Mouse (Mus musculus): ENCODE results near the gene Cdon.

Gene Cdon

DNA sequence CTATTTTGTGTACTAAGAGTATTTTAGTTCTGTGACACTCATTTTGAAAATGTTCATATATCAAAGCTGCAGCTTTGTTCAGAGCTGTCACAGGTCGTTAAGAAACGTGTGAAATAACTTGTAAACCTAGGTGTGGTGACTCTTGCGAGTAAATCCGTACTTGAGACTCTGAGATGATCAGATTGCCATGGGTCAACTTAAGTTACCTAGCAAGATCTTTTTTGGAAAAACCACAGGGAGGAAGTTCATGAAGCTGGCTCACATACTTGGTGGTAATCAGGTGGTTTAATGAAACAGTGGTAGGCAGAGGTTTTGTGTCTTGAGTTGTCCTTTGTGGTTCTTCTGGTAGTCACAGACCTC, 72.8 kb downstream of the Cdon start:
- CTCF ChIA-PET: no interaction called here

DNA sequence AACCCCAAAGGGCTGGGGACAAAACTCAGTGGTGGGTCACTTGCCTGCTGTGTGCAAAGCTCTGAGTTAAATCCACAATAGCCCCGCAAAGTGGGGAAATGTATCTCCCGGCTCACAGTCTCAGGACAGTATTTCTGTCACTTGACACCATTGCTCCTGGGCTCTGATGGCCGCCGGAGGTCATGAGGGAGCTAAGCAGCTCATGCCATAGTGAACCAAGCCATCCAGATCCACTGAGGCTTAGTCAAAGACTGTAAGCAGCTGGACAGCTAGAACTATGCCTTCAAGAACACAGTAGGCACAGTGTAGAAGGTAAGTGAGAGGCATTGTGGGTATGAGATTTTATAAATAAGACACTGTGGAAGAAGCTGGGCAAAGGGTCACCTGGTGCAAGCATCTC, 74.0 kb downstream of the Cdon start:
- CTCF ChIA-PET: no interaction called here

DNA sequence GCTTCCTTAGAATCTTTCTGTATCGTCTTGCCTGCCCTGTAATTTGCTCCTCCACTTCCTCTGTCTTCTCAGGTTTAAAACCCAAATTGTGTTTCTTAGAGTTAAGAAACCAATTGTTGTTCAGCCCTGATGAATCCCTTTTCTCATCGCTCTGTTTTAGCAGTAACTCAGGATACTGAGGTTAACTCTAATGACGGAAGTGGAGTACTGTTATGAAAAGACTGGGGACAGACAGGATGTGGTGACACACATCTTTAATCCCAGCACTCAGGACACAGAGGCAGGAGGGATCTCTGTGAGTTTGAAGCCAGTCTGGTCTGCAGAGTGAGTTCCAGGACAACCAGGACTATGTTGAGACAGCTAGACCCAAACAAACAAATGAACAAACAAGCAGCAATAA, 74.5 kb downstream of the Cdon start:
- CTCF ChIA-PET: no interaction called here

DNA sequence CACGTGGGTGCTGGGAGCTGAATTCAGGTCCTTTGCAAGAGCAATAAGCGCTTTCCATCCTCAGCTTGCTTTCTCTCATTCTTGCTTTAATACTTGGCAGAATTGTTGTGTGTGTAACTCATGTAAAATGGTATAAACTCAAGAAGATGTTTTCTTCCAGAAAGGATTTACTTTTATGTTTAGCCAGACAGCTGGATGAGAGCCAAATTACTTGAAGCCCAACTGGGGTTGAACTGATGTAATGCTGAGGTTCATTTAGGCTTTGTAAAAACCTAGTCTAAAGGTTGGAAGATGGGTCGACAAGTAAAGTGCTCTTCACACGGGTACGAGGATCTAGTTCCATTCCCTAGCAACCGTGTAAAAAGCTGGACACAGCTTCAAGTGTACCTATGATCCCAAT, 79.0 kb downstream of the Cdon start:
- CTCF ChIA-PET: no interaction called here

DNA sequence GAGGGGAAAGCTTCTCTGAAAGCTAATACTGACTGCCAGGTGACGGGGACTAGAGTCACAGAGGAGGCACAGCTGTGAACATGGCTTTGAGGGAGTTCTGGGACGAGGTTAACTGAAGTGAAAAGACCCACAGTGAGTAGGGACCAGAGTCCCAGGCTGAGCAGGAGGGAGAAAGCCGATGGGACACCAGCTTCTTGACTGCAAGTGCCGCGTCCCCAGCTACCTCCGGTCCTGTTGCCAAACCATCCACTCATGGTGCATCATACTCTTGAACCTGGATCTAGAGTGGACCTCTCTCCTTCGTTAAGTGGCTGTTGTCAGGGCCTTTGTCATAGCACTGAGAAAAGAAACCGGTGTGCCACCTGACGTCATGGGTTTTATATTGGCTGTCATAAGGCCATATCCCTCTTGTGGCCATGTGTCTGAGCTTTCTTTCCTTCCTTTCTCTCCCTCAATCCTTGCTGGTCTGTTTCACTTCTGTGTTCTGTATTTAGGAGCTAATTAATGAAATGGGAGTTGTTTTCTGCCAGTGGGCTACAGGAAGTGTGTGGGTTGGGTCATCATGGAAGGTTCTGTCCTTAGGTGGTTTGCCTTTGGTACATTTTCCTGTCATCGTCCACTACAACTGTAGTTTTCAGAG, 81.6 kb downstream of the Cdon start:
- CTCF ChIA-PET: no interaction called here

DNA sequence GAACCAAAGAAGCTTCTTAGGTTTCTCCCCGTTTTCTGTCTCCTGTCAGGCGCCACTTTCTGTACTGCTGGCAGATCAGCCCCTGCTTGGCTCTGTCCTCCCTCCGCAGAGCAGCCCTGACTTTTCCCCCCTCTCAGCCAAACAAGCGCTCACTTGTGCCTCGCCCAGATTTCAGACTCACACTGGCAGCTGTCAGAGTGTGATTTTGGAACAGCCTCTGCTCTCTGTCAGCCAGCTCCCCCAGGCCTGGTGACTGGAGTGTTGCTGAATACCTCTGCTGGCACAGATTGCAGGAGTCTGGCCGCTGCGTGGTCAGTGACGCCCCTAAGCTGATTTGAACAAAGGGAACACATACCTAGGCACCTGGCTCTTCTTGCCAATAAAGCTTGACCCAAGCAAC, 87.3 kb downstream of the Cdon start:
- CTCF ChIA-PET: no interaction called here

DNA sequence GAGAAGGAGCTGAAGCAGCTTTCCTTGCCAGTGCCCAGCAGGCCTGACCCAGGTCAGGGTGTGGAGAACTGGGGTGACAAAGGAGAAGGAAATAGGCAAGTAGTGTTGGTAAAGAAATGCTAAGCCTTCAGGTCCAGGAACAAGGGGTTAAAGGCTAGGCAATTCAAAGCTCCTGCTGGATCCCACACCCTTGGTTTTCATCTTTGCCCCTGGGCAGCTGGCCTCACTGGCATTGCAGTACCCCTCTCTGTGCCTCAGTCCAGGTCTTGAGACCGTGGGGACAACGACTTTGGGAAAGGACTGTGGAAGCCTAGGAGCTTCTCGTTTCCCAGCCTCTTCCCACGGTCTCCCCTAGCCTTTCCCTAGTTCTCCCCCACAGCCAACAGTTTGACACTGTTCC, 93.0 kb downstream of the Cdon start:
- CTCF ChIA-PET: no interaction called here

DNA sequence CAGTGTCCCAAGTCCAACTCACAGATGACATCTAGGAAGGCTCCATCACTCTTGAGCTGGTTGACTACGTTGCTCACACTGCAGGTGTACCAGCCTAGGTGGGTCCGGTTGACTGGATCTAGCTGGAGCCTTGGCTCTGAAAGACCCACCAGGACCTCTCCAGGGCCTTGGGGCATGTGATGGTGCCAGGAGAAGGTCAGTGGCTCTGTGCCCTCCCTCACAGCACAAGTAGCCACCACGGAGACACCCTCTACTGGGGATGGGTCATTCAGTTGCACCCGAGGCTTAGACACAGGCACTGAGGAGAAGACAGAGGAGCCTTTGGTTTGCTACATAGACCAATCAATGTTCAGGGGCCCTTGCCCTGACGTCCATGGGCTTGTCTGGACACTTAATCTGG, 95.3 kb downstream of the Cdon start:
- CTCF ChIA-PET: no interaction called here

DNA sequence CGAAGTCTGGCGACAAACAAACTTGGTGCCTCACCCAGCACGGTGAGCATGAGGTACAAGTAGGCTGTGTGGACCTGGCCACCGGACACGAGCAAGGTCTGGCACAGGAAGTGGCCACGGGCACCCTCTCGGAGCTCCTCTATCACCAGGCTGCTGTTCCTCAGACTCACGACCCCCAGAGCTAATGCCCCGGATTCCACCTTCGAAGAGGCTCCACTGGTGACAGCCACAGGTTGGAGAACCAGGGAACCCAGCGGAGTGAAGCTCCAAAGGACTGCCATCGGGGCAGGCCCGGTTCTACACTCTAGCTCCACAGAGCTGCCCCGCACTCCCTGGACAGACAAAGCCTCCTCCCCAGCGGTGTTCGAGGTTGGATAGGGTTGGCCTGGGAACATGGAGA, 95.8 kb downstream of the Cdon start:
- CTCF ChIA-PET: no interaction called here

DNA sequence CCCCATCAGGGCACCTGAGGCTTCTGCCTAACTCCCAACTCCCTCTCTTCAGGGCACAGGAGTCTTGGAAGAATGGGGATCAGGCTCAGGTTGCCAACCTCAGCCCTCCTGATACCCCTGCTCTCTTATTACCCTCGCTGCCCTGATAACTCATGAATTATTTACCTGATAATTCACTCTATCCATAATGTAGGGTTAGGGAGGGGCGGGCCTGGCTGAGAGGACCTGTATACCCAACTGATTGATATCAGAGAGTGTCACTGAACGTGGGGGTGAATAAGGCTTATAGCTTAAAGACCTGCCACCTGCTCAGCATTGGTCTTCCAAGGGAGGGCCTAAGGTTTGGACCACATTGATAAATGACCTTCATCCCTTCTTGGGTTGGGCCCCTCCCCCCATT, 97.2 kb downstream of the Cdon start, which contains the start of gene Gm1113:
Gene Gm1113 (minus strand): TSS at position 101 of the 400 bp plus-strand sequence.
- CTCF ChIA-PET: interaction anchor here (0.6 kb wide), 1 partner anchor 91 kb away, joined by 3 read pairs; no protein-coding TSS in a partner anchor

DNA sequence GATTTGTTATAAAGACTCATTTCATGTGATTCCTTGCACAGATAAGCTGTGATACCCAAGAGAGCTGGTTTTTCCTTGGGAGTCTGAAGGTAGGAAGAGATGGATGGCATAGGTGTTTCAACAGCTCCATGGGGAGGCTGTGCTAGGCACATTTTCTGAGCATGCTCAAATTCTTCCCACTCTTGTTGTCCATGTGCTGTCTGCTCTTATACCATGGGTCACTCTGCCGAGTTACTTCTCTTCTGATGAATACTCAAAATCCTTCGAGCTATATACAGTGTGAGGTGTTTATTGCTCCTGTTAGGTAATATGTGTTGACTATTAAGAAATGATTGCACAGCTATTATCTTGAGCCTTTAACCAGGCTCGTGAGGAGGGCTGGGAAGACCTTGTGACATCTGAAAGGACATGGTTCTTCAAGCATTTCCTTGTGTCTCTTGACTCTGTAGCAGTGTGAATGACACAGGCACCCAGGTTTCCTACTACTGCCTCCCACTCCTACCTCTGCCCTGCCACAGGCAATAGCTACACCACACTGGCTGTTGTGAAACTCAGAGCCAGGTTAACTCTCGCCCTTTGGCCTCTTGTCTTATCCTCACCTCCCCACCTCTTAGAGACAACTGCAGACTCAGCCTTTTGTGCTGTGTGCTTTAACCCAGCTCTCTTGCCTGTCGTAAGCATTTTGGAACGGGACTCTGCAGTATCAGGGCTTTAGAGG, 99.9 kb downstream of the Cdon start:
- CTCF ChIA-PET: no interaction called here

DNA sequence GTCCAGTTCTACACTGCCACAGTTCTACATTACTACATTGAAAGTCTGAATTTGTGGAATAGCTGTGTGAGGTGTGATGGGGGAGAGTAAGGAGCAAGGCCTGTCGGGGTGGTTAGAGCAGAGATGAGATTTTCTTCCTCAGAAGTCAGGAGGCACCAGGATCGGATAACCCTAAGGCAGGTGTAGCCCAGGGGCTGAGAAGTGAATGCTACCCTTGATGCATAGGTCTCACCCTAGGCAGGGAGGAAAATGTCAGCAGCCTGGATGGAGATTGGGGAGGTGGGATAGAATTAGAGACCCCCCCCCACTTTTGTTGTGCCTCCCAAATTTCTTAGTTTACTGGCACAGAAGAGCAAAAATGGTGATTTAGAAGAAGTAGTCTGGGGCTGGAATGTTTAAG, 101.3 kb downstream of the Cdon start:
- CTCF ChIA-PET: no interaction called here

DNA sequence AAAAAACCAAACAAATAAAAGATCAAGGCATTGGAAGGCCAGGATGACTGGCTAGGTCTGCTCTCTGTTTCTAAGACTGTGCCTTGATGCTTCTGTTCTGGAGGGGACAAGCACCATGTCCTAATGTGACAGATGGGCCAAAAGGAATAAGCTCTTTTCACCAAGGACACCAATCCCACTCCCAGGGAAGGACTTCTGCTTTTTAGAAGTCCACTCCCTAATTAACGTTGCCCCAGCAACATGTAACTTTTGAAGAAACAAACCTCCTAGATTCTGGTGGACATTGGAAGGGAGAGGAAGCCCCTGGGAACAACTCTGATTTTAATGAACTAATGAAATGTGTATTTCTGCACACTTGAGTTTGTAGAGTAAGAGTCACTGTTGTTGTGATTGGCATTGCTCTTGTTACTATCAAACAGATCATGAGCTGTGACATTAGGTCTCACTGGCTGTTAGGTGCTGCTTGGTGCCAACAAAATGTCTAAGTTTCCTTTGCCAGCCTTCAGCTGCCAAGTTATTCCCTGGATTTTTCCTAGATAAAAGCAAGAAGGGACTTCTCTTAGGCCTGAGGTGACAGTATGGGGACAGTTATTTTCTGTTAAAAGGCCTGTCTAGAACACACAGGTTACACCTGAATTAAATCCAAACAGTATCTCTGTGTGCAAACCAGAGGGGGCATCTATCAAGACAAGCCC, 102.0 kb downstream of the Cdon start:
- CTCF ChIA-PET: interaction anchor here (0.7 kb wide), 2 partner anchors 37 to 542 kb away, joined by 3 read pairs; no protein-coding TSS in a partner anchor

DNA sequence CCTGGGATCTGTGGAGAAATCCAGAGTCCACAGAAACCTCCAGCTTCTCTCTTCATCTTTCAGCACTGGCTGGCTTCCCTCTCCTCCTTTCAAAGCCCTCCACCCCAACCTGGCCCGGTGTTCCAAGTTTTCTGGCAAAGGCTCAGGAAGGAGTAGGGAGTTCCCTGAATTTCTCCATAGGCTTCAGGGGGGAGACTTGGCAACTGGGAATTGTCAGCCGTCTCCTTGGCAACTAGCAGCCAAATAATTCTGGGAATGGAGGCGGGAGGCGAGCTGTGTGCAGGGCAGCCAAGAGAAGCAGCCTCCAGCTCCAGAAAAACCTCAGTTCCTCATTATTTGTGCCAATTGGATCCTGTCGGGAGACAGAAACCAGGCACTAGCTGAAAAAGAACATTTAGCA, 102.6 kb downstream of the Cdon start:
- CTCF ChIA-PET: interaction anchor here (0.5 kb wide), 1 partner anchor 1914 kb away, joined by 3 read pairs; no protein-coding TSS in a partner anchor

DNA sequence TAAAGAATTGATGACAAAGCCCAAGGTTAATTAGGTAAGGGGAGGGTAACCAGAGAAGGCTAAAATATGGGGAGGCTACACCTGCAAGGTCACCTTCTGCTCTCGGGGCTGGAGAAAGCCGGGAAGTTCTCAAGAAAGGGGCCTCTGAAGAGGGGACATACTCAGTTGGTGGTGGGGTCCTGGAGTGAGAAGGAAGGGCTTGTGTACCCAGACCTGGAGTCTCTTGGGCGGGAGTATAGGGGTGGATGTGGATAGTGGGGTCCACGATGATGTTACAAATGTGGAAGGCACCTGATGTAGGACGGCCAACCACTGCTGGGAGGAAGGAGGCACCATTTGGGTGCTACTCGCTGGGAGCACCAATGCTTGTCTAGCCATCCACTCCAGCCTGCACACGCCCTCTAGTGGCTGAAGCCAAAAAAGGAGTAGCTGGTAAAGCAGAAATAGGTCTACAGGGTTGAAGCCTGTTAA, 103.0 kb downstream of the Cdon start:
- CTCF ChIA-PET: interaction anchor here (0.5 kb wide), 1 partner anchor 1913 kb away, joined by 3 read pairs; no protein-coding TSS in a partner anchor

DNA sequence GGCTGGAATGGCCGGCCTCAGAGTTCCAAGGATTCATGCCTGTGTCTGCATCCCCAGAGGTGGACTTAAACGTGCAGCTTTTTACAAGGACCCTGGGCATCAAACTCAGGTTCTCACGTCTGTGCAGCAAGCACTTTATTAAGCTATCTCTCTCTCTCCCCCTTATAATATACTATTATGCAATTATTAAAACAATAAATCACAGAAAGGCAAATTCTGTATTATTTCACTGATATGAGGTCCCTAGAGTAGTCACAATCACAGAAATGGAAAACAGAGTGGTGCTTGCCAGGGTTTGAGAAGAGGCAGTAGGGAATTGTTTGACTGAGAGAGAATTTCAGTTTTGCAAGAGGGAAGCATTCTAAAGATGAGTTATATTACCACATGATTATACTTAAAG, 108.2 kb downstream of the Cdon start:
- CTCF ChIA-PET: interaction anchor here (0.6 kb wide), 1 partner anchor 1251 kb away, joined by 5 read pairs; no protein-coding TSS in a partner anchor

DNA sequence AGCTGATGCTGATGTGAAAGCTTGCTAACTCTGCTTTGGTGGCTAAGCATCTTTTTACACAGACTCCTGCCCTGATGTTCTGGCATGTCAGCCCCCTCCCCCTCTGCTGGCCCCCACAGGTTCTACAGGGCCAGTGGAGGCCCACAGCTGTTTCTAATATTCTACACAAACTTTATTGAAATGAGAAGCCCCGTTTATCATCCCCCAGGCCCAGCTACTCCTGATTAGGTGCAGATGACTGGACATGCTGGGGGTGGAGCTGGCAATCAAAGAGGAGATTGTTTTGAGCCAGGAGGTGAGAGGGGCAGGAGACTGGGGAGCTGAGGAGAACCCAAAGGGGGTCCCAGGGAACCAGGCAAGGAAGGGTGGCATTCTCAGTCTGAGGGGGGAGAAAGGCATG, 108.9 kb downstream of the Cdon start:
- CTCF ChIA-PET: no interaction called here

DNA sequence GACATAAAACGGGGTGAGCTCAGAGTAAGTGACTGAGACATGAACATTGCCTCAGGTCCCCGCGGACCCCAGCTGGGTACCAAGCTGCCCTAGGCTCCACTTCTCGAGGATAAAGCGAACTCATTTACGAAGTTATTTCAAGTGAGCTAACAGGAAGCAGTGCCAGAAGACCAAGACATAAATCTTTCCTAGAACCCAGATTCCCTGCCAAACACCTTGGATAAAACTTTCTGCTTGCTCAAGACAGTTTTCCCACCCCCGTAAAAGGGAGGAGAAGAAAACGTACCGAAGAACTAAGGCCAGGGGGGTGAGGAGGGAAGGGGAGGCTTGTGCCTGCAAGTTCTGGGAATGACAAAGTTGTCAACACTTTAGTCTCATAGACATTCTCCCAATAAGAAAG, 112.3 kb downstream of the Cdon start:
- CTCF ChIA-PET: no interaction called here

DNA sequence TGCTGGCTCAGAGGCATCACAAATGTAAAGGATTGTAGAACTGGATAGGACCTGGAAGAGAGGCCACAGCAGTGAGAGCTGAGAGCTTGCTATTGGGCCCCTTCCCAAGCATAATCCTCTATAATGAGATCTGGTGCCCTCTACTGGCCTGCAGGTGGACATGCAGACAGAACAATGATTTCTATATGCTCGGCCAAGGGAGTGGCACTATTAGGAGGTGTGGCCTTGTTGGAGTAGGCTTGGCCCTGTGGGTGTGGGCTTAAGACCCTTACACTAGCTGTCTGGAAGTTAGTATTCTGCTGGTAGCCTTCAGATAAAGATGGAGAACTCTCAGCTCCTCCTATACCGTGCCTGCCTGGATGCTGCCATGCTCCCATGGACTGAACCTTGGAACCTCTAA, 114.2 kb downstream of the Cdon start:
- CTCF ChIA-PET: interaction anchor here (1.1 kb wide), 1 partner anchor 265 kb away, joined by 4 read pairs; no protein-coding TSS in a partner anchor

DNA sequence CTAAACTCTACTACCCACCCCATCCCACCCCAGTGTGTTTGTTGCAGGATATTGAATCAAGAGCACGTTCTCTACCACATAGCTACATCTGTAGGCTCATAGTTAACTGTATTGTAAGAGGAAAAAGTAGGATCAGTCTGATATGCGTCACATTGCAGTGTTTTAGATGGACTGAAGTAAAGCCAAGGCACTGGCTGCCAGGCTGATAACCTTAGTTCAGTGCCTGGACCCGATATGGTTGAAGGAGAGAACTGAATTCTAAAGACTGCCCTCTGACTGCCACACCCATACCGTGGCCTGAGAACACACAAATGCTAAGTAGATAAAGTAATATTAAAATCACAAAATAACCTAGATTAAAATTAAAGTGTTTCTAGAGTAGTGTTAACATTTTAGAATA, 114.9 kb downstream of the Cdon start:
- CTCF ChIA-PET: no interaction called here

DNA sequence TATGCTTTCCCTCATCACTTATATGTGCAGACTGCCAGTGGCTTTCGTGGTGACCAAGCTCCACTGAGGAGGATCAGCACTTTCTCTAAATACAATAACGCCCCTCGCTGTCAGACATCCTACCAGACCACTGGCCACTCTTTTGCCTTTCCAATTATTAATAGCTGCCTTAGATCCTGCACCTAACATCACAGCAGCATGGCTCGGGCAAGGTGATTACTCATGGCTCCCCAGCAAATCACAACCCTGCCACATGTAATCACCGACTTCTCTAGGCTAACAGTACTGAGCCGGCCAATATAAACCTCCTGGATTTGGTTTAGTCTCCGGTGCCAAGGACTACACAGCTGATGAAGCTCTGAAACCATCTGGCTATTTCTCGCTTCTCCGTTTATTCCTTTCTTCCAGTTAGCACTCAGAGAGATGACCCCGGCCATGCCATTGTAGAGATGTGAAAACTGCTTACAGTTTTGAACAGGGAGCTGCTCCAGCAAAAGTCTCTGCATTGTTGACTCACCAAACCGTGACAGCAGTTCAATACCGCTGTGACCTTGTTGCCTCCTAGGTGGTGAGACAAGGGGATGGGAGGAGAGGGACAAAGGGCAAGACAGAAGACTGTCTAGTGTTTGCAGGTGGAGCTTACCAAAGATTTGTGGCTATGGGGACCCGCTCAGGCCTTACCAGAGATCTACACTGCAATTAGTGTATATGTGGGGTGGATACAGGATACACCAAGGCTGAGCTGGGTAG, 118.2 kb downstream of the Cdon start:
- CTCF ChIA-PET: interaction anchor here (0.6 kb wide), 1 partner anchor 119 kb away, joined by 4 read pairs; no protein-coding TSS in a partner anchor

DNA sequence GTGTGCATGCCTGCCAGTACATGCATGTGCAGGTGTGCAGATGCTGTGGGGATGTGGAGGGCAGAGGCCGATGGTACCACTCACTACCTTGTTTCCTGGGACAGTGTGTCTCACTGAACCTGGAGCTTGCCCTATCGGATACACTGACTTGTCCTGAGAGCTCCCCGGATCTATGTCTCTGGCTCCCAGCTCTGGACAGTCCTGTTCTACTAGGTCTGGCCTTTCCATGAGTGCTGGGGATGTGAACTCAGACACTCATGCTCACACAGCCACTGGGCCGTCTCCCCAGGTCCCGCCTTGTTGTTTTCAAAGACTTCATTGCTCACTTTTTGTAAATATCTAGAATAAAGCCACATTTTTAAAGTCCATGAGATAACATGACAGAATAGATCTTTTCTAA, 120.1 kb downstream of the Cdon start:
- CTCF ChIA-PET: interaction anchor here (0.6 kb wide), 1 partner anchor 383 kb away, joined by 9 read pairs; no protein-coding TSS in a partner anchor
